Mouse (Mus musculus) adrenal gland, postnatal 0 days (tissue): Measurements from ENCODE around the gene Gm2832. TPM values are rescaled to one million over a fixed set of nuclear protein-coding genes. Genes with fewer than 3 reads are reported as not detected.

Source experiments
- polyA plus RNA-seq: library from polyadenylated mRNA; unstranded; fragments of >200 nt; fragmentation: Nextera tagmentation; extraction: Ambion mirVana; gene quantifications from 2 replicates; pipeline ENCODE4 v1.2.1, GENCODE M21; 2015

The Gm2832 gene
- polyA plus RNA-seq: not detected in 2 replicates

DNA sequence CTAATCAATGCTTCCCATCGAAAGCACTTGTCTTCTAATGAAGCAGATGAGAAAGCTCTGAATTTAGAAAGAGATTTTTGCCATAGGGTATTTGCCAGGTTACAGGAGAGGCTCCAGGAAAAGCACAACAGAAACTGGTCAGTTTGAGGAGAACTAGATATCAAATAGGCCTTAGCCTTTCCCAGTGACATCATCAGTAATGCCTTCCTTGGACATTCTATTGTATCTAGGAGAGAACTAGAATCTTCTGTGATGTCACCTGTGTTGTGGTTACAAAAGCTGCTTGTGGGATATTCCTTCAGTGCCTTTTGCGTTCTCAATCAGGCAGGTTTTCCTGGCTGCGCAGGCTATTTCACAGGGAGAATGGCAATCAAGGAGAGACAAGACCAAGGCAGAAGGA lies at the start of gene Gm2832:
Gene Gm2832 (plus strand): TSS at position 301 of the 400 bp plus-strand sequence.

Other genes starting within 250 kb of the Gm2832 start
- 0.28 and 0.52 TPM in 2 replicates for gene Dydc2, start 209.6 kb upstream of the Gm2832 start, polyA plus RNA-seq
- gene Dydc1, start 205.9 kb upstream of the Gm2832 start, polyA plus RNA-seq: not detected in 2 replicates
- gene Mat1a, start 173.8 kb upstream of the Gm2832 start, polyA plus RNA-seq: 23.4 and 38.4 TPM in 2 replicates
- gene Sftpa1, start 147.0 kb upstream of the Gm2832 start, polyA plus RNA-seq: 2.2 and 3.8 TPM in 2 replicates
- 1.3 and 2.0 TPM in 2 replicates for gene Mbl1, start 127.3 kb upstream of the Gm2832 start, polyA plus RNA-seq
- gene Sftpd, start 93.7 kb upstream of the Gm2832 start, polyA plus RNA-seq: 1.0 and 1.2 TPM in 2 replicates
- not detected in 2 replicates for gene Gm5798, start 69.8 kb downstream of the Gm2832 start, polyA plus RNA-seq
- gene Gm7945, start 107.6 kb downstream of the Gm2832 start, polyA plus RNA-seq: not detected in 2 replicates
- gene Gm6482, start 129.5 kb downstream of the Gm2832 start, polyA plus RNA-seq: not detected in 2 replicates
- not detected in 2 replicates for gene Gm7954, start 174.7 kb downstream of the Gm2832 start, polyA plus RNA-seq
- gene Gm3486, start 210.7 kb downstream of the Gm2832 start, polyA plus RNA-seq: not detected in 2 replicates